Mouse (Mus musculus) thymus, adult 18-20 months (tissue): ENCODE results near the gene Srp9.

Experiments used
- DNase-seq, 2 experiments: peaks; one replicate each; pipeline ENCODE4 v3.0.0; 2022; ENCODE audit warnings: mixed read lengths in 2 of 2

The Srp9 gene

DNA sequence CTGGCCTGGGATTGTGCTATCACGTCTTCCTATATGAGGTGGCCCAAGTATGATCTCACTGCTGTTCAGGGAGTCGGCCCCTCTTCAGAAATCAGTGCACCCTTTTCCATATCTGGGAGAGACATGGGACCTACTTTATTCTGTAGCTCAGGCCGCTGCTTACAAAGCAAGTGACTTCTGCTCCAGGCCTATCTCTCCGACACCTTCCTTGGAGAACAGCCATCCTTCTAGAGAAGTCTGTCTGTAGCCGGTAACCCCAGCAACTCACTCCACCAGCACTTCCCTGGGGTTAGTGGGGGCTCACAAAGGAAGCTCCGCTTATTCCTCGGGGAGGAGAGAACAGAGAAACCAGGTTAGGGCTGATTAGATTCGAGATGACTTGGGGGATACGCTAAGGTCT lies 17.3 kb upstream of the Srp9 start:
- no peak for DNase-seq

DNA sequence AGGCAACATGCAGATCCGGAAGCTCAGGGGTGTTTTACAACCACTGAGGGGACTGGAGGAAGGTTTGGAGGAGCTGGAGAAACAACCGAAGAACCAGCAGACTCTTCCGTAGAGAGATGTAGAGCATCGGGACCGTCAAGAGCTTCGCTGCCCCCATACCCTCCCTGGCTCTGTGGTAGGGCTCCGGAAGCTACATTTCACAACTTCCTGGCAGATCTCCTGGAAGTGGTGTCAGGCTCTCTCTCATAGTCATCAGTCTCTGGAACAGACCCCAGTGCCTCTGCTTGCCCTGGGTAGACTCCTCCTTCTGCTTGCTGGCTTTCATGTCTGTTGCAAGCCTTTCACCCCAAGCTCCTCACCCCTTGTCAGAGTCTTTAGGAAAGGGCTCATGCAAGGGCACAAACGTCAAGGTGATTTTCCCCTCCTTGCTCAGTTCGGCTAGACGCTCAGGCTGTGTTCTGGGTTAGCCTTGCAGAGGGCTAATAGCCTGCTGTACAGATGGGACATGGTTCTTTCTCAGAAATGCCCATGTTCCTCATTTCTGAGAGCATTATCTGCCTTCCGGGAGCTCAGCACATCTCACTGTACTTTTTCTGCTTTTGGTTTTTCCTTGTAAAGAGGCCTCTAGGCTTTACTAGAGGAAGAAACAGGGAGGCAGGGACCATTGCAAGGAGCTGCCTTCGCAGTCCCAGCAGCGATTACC lies 16.0 kb upstream of the Srp9 start:
- DNase-seq = no peak

DNA sequence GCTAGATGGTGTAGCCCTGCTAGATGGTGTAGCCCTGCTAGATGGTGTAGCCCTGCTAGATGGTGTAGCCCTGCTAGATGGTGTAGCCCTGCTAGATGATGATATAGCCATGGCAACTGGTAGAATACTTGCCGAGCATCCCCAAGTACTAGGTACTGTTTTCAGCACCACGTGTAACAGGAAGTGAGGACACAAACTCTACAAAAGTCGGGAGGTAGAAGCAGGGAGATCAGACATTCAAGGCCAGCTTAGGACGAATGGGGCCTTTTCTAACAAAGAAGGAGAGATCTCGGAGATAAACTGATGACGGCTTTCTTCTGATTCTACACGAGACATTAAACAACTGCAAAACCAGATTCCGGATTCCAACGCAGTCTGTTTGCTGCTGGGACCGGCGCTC lies 14.4 kb upstream of the Srp9 start:
- DNase-seq = no peak

DNA sequence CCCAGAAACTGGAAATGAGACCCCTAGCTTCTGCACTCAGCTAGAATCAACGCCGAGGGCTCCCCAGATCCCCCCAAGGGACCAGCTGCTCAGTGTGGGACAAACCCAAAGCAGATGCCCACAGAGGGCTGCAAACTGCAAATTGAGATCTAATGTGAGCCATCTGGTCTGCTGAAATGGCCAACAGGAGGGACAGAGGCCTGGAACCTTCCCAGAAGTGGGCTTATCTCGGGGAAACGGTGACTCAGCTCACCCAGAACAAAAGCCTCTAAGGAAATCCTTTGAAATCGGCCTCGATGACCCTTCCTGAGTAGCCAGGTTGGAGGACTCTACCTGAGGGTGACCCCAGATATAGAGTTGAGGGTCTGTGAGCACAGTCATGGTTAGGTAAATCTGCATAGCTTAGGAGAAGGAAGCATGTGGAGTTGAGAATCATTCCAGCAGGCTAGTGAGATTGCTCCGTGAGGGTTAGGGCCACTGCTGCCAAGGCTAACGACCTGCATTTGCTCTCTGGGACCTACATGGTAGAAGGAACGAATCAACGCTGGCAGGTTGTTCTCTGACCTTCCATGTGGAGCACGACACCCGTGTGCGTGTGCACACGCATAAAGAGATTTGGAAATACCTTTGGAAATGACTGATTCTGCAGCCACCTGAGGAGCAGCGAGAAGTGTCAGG lies 13.7 kb upstream of the Srp9 start:
- DNase-seq = no peak

DNA sequence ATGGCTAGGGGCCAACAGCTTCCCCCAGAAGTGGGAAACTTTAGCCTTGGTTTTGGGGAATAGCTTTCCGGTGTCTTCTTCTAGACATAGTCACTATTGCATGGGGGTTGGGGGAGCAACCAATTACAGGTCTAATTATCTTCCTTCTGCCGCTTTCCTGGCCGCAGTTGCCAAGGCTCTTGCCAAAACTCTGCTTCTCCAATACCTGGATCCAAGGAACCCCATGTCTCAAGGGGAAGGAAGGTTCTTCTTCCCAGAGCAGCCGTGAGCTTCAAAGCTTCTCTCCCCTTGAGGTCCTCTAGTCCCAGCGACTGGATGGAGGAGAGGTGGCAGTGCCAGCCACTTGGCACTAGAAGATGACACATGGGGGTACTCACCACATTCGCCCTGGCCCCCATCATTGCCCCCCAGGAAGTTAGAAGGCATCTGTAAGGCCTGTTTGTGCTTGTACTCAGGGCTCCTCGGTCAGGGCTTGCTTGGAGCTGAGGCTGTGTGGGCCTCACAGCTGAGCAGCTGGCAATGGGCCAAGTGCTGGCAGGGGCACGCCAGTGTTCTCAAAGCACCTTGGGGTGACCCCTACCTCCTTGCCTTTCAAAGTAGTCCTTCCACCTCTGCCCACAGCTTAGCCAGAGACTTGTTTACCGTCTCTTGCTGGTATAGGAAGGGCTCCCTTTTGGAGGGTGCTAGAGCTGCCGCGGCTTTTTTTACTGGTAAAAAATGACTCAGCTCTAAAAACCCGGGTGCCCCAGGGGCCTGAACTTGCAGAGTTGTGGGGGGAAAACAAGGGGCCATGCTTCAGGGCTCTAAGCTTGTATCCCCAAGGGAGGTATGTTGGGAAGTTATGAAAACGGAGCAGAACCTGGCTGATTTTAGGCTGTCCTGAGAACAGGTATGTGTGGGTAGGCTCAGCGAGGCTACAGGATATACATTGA lies 12.9 kb upstream of the Srp9 start:
- no peak for DNase-seq

DNA sequence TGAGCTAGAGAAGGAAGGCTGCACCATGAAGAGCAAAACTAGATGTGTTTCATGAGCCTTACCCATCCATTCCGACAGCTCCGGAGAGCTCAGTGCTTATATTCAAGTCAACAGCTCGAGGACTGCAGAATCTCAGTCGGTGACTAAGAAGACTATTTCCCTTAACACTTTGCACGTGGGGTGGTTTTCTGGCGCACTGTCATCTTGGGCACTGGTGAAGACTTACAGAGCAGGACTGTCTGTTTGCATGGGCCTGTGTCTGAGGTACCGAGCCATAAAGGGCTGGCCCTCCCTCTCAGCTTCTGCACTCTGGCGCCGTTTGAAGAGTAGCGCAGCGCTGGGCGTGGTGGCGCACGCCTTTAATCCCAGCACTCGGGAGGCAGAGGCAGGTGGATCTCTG lies 12.2 kb upstream of the Srp9 start:
- DNase-seq = no peak

DNA sequence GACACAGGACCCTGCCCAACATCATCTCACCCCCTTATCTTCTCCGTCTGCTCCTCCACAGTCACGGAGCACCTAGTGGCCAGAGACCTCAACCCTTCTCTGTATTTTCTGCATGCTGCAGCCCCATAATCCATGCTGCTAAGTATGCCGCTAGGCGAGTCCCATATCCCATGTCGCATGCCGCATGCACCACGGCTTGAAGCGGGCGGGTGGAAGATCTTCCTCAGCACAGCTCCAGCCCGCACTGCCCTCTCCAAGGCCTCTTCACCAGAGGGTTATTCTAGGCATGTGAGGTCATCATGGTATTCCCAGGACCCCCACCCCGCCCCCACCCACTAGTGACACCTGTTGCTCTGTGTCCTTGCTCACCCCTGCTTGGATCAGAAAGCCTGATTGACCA lies 11.4 kb upstream of the Srp9 start:
- DNase-seq = no peak

DNA sequence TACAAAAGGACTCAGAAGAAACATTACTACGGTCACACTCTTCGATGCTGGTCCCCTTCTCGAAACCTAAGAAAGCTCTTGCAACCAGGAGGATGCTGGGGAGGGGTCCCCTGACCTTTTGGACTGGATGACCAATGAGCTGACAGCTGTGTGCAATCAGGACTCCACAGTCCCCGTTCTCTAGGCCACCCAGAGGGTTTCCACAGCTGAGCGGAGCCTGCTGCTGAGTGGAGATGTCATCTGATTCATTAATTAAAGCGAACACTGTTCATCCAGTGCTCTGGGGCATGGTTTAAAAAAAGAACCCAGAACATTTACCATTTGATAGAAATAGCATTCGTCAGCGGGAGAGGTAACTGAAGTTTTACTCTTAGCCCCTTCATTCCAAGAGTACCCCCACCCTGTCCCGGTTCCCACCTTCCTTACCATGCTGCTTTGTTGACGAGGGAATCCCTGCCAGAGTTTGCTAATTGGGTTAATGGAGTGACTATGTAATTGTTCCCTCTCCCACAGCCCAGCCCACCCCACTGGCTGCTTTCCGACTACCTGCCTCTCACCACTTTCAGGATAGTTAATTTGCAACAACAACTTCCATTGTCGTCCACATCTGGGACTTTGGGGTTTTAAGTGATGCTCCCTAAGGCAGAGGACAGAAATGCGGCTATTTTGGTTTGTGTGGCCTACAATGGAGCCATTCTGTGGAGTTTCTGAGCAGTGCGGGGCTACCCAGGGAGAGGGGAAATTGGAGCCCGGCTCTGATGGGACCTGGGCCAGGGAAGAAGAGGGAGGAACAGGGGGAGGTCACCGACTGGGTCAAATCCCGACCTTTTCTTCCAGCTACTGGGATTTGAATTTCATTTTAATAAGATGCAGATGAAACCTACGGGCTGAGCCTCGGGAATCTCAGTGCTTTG lies 10.7 kb upstream of the Srp9 start:
- no peak for DNase-seq

DNA sequence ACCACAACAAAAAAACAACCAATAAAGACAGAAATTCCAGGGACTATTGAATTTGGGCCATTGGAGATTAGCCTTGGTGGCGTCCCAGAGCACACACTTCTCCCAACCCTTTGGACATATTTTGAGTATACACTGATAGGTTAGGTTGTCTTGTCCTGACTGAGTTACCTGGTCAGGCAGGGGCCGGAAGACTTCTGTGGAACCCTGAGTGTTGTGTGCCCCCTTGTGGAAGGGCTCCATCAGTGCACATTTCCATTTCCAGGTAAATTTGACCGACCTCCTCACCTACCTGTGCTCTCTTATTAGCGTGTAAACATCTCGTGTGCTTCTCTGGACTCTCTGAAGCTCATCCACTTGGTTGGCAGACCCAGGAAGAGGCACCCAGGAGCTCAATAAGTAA lies 9.3 kb upstream of the Srp9 start:
- DNase-seq = no peak

DNA sequence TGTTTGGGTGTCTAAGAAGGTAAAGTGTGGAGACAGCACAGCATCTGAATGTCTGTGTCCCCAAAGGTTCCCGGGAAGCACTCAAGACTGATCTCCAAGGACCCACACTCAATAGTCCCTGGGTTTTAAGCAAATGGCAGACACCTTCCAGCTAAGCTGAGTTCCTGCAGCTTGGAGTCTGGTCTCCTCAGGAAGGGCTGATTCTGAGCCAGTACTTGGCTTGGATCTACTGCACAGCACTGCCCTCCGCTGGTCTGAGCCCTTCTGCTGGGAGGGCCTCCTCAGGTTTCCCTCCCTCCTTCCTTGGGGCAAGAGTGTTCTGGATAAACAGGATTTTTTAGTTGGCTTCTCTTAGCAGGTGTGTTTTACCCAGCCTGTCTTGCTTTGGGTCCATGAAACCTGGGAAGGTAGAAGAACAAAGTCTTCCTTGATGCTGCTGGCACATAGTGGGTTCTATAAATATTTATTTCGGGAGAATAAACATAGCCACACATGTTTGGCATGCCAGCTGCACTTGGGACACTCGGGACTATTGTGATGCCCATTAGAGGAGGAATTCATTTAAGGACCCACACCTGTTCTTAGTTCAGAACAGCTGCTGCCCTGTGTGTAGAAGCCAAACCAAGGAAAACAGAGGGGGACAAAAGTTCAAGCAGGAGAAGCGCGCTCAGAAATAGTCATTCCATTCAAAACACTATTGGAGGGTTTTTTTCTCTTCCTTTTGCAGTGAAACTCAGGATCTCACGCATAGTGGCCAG lies 8.7 kb upstream of the Srp9 start:
- no peak for DNase-seq

DNA sequence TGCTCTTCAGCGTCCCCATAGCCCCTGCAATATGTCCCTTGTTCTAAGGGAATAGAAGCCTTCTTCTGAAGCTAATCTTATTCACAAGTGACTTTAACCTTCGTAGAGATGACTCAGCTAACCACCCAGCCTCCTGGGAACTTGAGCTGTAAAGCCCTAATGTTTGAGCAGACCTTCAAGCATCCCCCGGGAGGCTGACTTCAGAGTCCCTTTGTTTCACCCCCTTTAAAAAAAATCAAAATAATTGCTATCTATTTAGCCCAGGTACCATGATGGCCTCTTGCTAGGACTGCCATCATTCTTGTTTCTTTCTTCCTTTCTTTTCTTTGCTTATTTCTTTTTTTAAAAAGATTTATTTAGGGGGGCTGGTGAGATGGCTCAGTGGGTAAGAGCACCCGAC lies 2.1 kb upstream of the Srp9 start:
- no peak for DNase-seq

DNA sequence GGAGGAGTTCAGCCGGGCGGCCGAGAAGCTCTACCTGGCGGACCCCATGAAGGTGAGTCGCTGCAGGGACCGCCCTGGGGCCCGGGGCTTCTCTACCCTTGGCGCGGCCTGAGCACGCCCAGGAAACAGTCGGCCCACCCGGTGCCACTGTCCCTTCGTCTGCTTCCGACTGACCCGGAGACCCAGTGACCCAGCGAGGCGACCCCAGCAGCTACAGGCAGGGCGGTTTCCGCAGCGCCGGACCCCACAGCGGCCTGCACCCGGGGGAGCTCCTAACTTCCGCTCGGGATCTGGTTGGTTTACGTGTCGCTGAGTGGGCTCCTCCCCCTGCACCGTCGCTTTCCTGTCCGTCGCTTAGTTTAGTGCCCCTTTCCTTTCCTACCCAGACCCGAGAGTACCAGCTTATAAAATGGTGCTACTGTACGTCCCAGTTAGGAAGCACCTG lies 409 bp downstream of the Srp9 start:
- DNase-seq = peak; percentile 76 to 83

DNA sequence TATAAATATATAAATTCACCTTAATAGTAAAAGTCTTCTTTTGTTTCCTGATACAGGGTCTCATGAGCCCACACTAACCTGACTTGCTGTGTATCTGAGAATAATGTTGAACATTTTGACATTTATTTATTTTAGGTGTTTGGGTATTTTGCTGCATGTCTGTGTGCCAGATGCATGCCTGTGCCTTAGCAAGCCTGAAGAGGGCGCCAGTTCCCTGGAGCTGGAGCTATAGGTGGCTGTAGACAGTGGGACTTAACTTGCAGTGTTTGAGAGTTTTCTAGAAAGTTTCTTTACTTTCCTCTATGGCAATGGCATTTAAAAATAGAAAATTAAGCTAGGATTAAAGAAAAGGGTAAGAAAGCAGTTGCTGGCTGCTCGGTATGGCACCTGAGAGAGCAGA lies 6.3 kb downstream of the Srp9 start:
- no peak for DNase-seq

DNA sequence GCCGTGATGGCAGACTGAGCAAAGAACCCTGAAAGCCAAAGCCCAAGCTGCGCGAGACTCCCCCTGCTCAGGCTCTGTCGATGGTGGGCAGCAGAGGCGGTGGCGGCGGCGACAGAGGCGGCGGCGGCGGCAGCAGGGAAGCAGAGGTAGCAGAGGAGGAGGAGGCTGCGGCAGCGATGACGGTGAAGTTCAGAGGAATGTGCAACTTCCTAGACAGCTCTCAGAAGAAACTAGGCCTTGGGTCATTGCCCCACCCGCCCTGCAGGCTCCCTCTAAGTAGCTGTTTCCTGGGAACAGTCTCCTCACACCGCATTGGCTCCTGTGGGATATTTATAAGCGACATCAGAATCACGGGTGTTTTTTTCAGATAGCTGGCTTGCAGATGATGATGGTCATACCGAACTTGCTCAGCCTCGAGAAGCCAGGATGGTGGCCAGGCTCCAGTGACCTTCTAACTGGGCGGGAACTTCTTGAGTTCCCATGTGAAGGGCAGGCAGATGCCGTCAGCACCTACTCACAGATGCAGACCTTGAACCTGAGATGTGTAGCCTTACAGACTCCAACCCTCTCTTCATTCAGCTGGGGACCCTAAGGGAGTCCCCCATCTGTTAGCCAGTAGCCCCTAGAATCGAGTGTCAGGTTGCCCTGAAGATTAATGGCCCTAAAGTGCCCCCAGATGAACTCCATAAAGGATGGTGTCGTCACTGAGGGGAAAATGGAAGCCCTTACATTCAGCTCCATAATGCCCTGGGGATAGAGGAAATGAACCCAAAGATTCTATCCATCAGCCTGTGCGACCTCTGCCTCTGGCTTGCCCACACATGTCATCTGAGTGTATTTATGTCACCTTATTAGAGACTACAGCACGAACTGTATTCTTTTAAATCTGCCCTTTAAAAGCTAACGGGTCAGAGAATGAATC lies 12.9 kb downstream of the Srp9 start:
- no peak for DNase-seq

DNA sequence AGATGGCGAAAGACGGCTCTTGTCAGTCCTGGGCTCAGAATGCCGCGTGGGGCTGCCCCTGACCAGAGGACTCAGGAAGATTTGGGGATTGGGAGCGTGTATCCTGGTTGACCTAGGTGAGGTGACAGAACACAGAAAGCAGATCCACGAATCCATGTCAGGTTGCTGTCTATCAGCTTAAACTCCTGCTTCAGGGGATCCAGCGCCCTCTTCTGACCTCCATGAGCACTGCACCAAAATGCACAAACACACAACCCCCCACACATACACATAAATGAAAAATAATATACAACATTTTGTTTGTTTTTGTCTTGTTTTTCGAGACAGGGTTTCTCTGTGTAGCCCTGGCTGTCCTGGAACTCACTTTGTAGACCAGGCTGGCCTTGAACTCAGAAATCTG lies 13.6 kb downstream of the Srp9 start:
- DNase-seq = no peak

DNA sequence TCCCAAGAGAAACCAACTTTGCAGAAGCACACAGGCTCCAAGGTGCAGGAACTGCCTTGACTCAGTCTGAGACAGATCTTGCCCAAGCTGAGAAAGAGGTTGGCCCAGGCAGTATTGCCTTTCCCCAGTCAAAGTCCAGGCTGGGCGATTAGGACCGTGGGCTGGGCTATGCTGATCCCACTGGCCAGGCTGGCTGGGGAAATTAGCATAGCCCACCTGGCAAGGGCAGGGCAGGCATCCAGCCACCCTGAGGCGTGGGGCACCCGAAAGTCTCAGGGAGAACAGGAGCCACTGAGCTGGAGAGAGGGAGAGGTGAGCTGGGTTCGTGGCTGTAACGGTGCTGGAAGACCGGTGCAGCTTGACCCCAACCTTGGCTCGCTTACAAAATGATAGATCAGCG lies 15.4 kb downstream of the Srp9 start:
- DNase-seq = no peak

DNA sequence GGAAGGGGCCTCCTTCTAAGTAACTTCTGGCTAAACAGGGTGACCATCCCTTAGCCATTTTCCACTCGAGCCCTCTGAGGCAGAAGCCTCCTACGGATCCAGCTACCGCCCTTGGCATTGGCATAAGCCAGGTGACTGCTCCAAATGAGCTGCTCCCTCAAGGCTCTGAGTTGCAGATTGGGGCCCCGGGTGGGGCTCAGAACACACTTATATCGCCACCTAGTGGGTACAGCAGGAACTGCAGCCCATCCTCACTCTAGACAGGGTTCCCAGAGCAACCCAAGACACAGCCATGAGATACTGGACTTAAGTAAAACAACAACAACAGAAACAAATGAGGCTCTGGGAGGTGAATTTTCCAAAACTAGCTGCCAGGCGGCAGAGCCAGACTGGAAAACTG lies 15.8 kb downstream of the Srp9 start:
- peak; percentile 41 to 42 for DNase-seq

DNA sequence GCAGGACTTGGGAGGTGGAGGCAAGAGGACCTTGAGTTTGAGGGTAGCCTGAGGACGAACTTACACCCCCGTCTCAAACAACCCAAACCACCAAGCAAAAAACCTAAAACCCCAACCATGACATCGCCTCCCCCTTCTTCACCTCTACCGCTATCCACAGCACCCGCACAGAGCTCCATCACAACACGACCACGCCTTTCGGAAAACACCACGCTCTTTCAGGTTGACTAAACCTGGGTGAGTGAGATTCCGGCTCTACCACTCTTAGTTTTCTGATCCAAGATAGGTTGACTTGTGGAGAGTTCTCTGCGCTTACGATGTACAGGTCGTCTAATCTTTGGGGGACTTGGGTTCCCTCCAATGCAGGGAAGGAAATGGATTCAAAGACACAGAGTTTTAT lies 18.2 kb downstream of the Srp9 start:
- no peak for DNase-seq

DNA sequence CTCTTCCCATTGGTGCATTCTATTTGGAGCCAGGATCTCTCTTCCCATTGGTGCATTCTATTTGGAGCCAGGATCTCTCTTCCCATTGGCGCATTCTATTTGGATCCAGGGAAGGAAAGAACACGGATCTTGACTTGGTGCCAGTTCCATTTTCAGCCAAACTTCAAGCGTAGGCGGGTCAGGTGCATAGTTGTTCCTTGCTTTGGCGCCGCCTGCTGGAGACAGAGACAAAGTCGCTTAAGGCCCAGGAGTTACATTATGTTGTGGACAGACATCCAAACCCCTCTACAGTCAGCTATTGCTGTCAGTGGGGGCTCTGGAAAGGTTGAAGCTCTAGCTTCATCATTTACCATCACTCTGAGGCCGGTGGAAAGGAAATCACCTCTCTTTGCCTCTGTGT lies 18.8 kb downstream of the Srp9 start:
- DNase-seq = no peak

DNA sequence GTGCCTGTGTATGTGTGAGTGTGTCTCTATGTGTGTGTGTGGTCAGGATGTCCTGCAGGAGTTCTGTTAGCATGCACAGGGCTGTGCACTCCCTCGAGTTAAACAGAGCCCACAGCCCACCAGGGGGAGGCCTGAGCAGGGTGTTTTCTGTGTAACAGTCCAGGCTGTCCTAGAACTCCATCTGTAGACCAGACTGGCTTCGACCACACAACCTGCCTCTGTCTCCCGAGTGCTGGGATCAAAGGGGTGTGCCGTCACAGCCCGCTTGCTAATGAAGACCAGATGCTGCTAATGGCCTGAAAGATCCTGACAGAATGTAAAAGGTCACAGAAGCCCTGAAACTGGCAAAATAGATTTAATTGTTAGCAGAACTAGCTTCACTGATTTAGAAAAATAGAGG lies 21.0 kb downstream of the Srp9 start:
- no peak for DNase-seq
